Mouse (Mus musculus) layer of hippocampus, postnatal 10 days (tissue): ENCODE data around the gene Pebp1. TPM values are rescaled to one million over a fixed set of nuclear protein-coding genes. Genes with fewer than 3 reads are reported as not detected.
A peak's percentile ranks its signal among the peaks of the same experiment; 100 is the strongest.

Experiments
- DNase-seq, 2 experiments: peaks; one replicate each; pipeline ENCODE4 v3.0.0; 2021; ENCODE audit warnings: low spot score in 2 of 2
- total RNA-seq, 2 experiments: library from RNA; stranded (reverse); gene quantifications; 2 replicates each; pipeline ENCODE4 v1.2.3; 2021

The Pebp1 gene
- total RNA-seq, 2 experiments from 2014 or later, result 699 to 737 TPM

GRCm38 (mm10) chr5:117286286-117286685, 1.1 kb downstream of the Pebp1 start:
- no peak for DNase-seq

- DNase-seq, result no peak
Observed at GRCm38 (mm10) chr5:117285266-117285665, 2.2 kb downstream of the Pebp1 start.

GRCm38 (mm10) chr5:117284682-117285081, 2.7 kb downstream of the Pebp1 start:
- no peak for DNase-seq

- peak in 1 of 2 experiments; percentile 70 for DNase-seq
Observed at GRCm38 (mm10) chr5:117284029-117284428, 3.4 kb downstream of the Pebp1 start.

DNA sequence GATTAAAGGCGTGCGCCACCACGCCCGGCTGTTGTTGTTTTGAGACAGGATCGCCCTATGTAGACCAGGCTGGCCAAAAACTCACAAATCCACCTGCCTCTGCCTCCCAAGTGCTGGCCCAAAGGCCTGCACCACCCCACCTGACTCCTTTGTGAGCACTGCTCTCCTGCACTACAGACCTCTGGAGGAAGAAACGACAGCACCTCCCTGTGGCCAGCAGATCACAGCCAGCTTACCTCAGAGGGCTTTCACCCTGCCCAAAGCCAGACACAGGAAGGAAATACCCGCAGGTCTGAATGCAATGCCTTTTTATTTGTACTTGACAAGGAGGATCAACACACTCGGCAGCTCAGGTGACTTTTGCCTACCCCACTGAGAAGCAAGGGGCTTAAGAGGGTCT, 5.1 kb downstream of the Pebp1 start:
- no peak for DNase-seq

- no peak for DNase-seq
Observed at GRCm38 (mm10) chr5:117281536-117281935, 5.9 kb downstream of the Pebp1 start.

- no peak for DNase-seq
Observed at GRCm38 (mm10) chr5:117279669-117280050, 7.8 kb downstream of the Pebp1 start.

DNA sequence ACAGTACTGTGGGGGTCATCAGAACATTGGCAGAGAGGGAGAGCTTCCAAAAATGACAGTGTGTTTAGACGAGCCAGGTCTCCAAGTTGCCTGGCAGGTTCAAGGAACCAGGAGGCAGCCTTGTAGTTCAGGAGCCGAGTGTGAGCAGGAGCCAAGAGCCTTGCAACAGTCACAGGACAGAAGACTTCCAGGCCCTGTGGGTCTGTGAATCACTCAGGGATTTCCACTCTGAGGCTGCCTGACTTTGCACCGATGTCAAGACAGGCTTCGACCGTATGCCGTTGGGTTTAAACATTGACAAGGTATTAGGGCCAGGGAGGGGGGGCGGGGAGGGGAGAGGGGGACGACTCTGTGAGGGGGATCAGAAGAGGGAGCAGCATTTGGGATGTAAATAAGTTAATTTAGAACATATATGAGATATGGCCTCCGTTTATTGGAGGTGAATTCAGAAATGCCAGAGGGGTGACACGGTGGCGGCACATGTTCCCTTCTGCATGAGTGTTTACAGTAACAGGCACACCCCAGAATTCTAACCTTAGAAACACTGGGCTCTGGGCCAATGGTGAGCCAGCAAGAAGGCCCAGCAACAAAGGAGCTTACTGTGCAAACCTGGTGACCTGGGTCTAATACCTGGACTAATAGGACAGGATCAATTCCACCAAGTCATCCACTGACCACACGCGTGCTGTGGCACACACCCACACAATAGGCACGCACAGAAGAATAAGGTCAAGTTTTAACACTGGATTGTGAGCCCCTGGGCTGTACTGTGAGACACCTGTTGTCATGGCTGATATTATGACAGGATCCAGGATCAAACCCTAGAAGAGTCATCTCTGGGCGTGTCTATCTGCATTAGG, 8.4 kb downstream of the Pebp1 start:
- DNase-seq, result no peak

DNA sequence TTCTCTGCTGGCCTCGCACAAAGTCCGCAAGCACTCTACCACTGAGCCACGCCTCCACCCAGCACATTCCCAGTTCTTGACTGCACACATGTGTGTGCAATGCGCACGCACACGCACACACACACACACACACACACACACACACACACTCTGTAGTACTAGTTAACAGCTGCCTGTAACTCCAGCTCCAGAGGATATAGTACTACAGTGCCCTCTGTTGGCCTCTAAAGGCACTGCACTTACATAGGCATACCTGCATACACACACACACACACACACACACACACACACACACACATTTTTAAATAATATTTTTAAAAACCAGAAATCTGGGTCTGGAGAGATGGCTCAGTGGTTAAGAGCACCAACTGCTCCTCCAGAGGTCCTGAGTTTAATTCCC, 9.6 kb downstream of the Pebp1 start:
- no peak for DNase-seq

- no peak for DNase-seq
Observed at GRCm38 (mm10) chr5:117274817-117275216, 12.6 kb downstream of the Pebp1 start.

DNA sequence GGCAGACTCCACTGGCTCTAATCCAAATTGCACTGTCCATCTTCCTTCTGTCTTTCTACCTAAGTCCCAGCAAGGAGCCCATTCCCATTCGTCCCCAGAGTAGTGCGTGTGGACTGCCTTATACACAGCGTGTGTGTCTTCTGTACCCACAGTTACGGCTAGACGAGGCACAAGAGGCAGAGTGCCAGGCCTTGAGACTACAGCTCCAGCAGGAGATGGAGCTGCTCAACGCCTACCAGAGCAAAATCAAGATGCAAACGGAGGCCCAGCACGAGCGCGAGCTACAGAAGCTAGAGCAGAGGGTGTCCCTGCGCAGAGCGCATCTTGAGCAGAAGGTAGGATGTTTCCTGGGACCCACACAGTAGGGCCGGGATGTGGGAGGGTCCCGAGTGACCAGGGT, 15.5 kb downstream of the Pebp1 start:
- peak in 1 of 2 experiments; percentile 46 for DNase-seq

- no peak for DNase-seq
Observed at GRCm38 (mm10) chr5:117269395-117269794, 18.0 kb downstream of the Pebp1 start.

DNA sequence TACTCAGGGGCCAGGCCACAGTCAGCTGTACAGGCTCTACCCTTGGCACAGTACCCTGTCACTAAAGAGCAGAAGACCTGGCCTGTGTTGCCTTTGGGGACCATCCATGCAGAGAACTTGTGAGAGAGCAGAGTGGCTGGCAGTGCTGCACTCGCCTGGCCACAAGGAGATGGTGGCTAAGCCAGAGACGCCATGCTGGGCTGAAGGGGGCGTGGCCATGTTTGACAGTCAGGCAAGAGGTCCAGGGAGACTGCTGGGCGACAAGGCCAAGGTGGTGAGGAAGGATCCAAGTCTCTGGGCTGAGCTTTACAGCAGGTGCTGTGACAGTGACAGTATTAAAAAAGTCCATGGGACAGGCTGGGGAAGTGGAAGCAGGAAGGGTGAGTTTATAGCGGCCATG, 18.7 kb downstream of the Pebp1 start:
- DNase-seq, result no peak

GRCm38 (mm10) chr5:117267913-117268312, 19.5 kb downstream of the Pebp1 start:
- DNase-seq, result no peak

- DNase-seq, result no peak
Observed at GRCm38 (mm10) chr5:117264701-117265100, 22.7 kb downstream of the Pebp1 start.

- no peak for DNase-seq
Observed at GRCm38 (mm10) chr5:117263566-117263965, 23.9 kb downstream of the Pebp1 start.

DNA sequence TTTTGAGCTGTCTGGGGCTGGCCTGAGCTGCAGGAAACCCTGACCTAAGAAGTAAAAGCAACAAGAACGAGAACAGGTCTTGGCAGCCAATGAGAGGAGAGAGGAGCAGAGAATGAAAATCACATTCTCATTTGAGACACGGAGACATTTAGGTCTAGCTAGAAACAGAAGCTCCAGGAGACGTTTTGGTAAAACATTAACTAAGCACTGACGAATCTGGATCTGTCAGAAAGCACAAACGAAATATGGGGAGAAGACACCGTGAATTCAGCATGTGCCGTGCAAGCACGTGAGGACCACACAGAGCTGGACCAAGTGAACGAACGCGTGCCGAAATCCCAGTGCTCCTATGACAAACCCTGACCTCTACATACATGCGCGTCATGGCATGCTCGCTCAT, 29.1 kb downstream of the Pebp1 start:
- DNase-seq, result no peak

DNA sequence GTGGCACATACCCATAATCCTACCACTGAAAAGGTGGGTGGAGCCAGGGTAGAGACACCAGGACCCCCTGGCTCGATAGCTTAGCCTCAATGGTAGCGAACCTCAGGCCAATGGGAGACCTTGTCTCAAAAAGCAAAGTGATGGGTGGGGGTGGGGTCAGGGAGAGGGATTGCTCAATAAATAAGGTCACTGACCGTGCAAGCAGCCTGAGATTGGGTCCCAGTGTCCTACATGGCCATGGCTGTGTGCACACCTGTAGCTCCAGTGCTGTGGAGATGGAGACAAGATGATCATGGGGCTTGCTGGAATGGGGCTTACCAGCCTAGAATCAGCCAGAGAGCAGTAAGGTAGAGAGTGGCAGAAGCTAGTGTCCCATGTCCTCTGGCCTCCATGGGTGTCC, 35.7 kb downstream of the Pebp1 start:
- DNase-seq, result no peak

DNA sequence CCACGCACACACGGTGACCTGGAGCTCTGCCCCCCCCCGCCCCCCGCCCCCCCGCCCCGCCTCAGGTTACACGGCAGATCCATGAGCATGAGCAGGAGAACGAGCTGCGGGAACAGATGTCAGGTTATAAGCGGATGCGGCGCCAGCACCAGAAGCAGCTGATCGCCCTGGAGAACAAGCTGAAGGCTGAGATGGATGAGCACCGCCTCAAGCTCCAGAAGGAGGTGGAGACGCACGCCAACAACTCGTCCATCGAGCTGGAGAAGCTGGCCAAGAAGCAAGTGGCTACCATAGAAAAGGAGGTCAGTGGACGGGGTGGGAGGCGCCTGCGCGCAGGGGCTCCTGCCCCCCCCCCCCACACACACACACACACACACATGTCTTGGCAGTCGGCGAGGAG, 36.6 kb downstream of the Pebp1 start:
- DNase-seq, result no peak

DNA sequence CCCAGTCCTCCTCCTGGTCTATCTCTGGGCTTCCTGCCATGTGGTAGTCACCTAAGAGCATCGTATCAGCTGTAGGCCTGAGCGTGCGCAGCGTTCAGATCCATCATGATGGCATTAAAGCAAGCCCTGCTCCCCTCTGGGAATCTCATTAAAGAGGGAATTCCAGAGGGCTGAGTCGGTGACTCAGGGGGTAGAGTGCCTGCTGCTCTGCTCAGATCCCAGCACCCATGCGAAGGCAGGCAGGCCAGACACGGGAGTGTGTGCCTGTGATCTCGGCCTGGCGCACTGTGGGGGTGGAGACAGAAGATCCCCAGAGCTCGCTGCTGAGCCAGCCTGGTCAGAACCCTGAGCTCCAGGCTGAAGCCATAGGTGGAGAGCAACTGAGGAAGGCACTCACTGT, 39.1 kb downstream of the Pebp1 start:
- DNase-seq, result no peak

- no peak for DNase-seq
Observed at GRCm38 (mm10) chr5:117245170-117245569, 42.3 kb downstream of the Pebp1 start.

- peak; percentile 29 to 52 for DNase-seq
Observed at GRCm38 (mm10) chr5:117242671-117243478, 44.5 kb downstream of the Pebp1 start.
